Mouse (Mus musculus): ENCODE data around the gene Npc1l1. TPM values are rescaled to one million over a fixed set of nuclear protein-coding genes. Genes with fewer than 3 reads are reported as not detected.

Npc1l1 gene
- polyA plus RNA-seq, 1 experiment from 2014 or later = 0.08 TPM

DNA sequence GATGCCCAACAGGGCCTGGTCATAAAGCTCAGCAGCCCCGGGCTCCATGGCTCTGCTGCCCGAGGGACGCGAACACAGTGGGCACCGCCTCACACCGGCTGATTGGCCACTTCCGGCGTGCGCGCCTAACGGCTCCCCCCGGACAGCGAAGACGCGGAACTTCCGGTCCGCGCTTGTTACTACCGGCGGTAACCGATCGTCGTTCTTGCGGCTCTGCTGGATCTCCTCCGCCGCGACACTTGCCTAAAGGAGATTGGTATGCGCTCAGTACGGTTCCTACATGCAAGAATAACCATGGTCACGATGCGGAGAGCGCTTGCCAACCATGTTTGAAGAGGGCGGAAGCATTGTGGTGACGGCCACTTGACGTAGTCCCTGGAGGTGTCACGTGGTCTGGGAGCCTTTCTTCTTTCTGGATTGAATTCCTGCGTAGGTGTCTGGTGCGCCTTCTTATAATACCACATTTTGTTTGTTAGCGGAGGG, 29.8 kb downstream of the Npc1l1 start, which contains the start of gene Nudcd3:
Gene Nudcd3, minus strand, starts transcription at position 329 of the 483 bp plus-strand sequence.
- ATAC-seq (ENCODE audit: insufficient number of reproducible peaks, insufficient read depth, low FRiP score, low TSS enrichment) = peak; percentile 91
- WGBS = under 1% methylated on average over 39 of the region's 39 CpGs

GRCm38 (mm10) chr11:6199410-6200086, 30.4 kb downstream of the Npc1l1 start, which contains the start of gene A730071L15Rik:
Gene A730071L15Rik, plus strand, starts transcription at chr11:6200029.
- Histone ChIP-seq H3K4me3 (peak within 1 kb of the TSS; percentile 83), H3K9ac (peak within 1 kb of the TSS; percentile 89), H3K27ac (peak within 1 kb of the TSS; percentile 92), H3K4me1 (peaks cover 15% of the 10 kb centered on the region), H3K27me3 (no peaks in the 10 kb centered on the region), H3K9me3 (no peaks in the 10 kb centered on the region), H3K4me2 (replicated peaks) (peak within 1 kb of the TSS; percentile 92), H3K36me3 (no peaks in the 10 kb centered on the region)
- ATAC-seq (ENCODE audit: insufficient number of reproducible peaks, insufficient read depth, low FRiP score, low TSS enrichment) = peak; percentile 75; the same call in 1 of the 2 replicates
- WGBS = 1% methylated on average over 35 of the region's 35 CpGs

More for the DNA sequence above, 29.8 kb downstream of the Npc1l1 start, which contains the start of gene Nudcd3:
- Histone ChIP-seq H3K4me1 (peaks cover 15% of the 10 kb centered on the region), H3K27me3 (no peaks in the 10 kb centered on the region), H3K9me3 (no peaks in the 10 kb centered on the region), H3K9ac (peak within 1 kb of the TSS; percentile 89), H3K36me3 (no peaks in the 10 kb centered on the region), H3K27ac (peak within 1 kb of the TSS; percentile 92), H3K4me2 (replicated peaks) (peak within 1 kb of the TSS; percentile 92), H3K4me3 (peak within 1 kb of the TSS; percentile 83)

- no peak overlapping the region for H3K9ac ChIP-seq
- H3K4me1 ChIP-seq = peaks cover 15% of the 10 kb centered on the region
- no peaks in the 10 kb centered on the region for H3K27me3 ChIP-seq
- ATAC-seq (ENCODE audit: insufficient number of reproducible peaks, insufficient read depth, low FRiP score, low TSS enrichment) = no peak
- H3K4me2 ChIP-seq (replicated peaks) = peak overlapping the region; percentile 92
- WGBS = 91% methylated on average over 4 of the region's 4 CpGs
- no peak overlapping the region for H3K4me3 ChIP-seq
- no peaks in the 10 kb centered on the region for H3K9me3 ChIP-seq
- H3K27ac ChIP-seq = no peak overlapping the region
- H3K36me3 ChIP-seq = no peaks in the 10 kb centered on the region
Measured at GRCm38 (mm10) chr11:6198449-6198848, 31.5 kb downstream of the Npc1l1 start.

DNA sequence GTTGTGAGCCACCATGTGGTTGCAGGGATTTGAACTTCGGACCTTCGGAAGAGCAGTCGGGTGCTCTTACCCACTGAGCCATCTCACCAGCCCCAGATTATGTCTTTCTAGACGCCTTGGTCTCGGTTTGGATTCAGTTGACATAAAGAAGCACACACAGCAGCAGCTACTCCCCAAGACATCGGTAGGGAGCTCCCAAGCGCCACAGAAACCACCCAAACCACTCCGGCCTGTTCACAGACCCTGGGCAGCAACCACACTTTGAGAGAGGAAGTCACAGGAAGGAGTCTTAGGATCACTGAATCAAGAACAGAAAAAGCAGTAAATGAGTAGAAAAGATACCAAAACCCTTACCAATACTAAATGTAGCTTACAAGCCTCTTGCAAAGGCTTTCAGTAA, 33.2 kb downstream of the Npc1l1 start:
- no peak overlapping the region for H3K4me2 ChIP-seq (replicated peaks)
- H3K36me3 ChIP-seq = peaks cover 6% of the 10 kb centered on the region; the same call in 1 of the 2 replicates
- H3K27ac ChIP-seq = no peak overlapping the region
- WGBS = 90% methylated on average over 8 of the region's 8 CpGs
- H3K4me1 ChIP-seq = peaks cover 15% of the 10 kb centered on the region
- no peak overlapping the region for H3K4me3 ChIP-seq
- H3K27me3 ChIP-seq = no peaks in the 10 kb centered on the region
- no peak overlapping the region for H3K9ac ChIP-seq
- ATAC-seq (ENCODE audit: insufficient number of reproducible peaks, insufficient read depth, low FRiP score, low TSS enrichment) = no peak
- H3K9me3 ChIP-seq = no peaks in the 10 kb centered on the region

DNA sequence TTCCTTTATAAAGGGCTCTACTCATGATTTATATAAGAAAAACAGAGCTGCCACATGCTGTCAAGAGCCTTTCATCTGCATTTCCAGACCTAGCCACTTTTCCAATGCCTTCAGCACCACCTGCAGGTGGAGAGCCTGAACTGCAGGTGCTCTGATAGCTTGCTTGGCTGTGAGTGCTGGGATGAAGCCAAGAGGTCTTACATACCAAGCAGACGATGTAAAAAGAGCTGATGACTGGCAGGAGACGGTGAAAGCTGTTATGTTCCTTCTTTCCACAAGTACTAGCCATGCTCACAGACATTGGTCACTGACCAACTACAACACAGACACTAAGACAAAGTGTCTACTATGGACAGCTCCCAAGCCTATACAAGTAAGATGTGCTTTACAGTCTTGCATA, 42.1 kb downstream of the Npc1l1 start:
- Histone ChIP-seq H3K9me3 (no peaks in the 10 kb centered on the region), H3K27ac (no peak overlapping the region), H3K9ac (no peak overlapping the region), H3K4me3 (no peak overlapping the region), H3K36me3 (peaks cover 11% of the 10 kb centered on the region; the same call in 1 of the 2 replicates), H3K4me1 (peaks cover 5% of the 10 kb centered on the region), H3K4me2 (replicated peaks) (no peak overlapping the region), H3K27me3 (no peaks in the 10 kb centered on the region)
- WGBS = 10% methylated on average over 2 of the region's 2 CpGs
- ATAC-seq (ENCODE audit: insufficient number of reproducible peaks, insufficient read depth, low FRiP score, low TSS enrichment) = no peak

- no peak overlapping the region for H3K4me3 ChIP-seq
- H3K9ac ChIP-seq = no peak overlapping the region
- peaks cover 9% of the 10 kb centered on the region; the same call in 1 of the 2 replicates for H3K36me3 ChIP-seq
- H3K27ac ChIP-seq = no peak overlapping the region
- no peak for ATAC-seq (ENCODE audit: insufficient number of reproducible peaks, insufficient read depth, low FRiP score, low TSS enrichment)
- no peaks in the 10 kb centered on the region for H3K9me3 ChIP-seq
- no peak overlapping the region for H3K4me2 ChIP-seq (replicated peaks)
- WGBS = 92% methylated on average over 3 of the region's 3 CpGs
- H3K4me1 ChIP-seq = peaks cover 5% of the 10 kb centered on the region
- H3K27me3 ChIP-seq = no peaks in the 10 kb centered on the region
Measured at GRCm38 (mm10) chr11:6187399-6187798, 42.5 kb downstream of the Npc1l1 start.

DNA sequence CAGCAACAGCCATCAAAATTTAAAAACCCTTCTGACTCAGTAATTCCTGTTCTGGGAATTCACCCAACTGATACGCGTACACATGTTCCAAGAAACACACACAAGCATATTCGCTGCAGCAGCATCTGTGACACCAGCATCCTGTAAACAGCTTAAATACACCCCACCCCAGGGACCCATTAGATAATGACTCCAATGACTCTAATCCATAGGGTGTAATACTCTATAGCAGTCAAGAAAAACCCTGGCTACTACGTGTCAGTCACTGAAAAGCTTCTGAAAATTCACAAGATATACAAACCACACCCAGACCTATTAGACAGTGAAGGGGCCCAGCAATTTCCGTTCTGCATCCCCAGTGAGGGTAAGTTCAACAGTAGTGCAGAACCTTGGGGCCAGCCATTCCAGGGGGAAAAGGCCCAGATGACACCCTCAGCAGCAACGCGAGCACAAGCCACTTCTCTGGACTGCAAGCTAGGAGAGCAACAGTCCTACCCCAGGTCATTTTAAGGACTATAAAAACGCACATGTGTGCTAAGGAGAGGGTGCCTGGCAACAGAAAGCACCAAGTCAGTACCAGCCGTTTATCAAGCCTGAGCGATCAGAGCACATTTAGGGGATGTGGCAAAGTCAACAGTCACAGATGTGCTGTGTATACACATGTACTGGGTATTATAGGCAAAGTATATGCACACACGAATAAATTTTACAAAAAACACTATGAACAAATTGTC, 45.6 kb downstream of the Npc1l1 start:
- Histone ChIP-seq H3K4me3 (no peak overlapping the region), H3K4me2 (replicated peaks) (no peak overlapping the region), H3K27me3 (no peaks in the 10 kb centered on the region), H3K9me3 (no peaks in the 10 kb centered on the region), H3K36me3 (0 out of 2 replicates have a peak, but pooled peaks cover 1% of the 10 kb centered on the region), H3K9ac (no peak overlapping the region), H3K27ac (no peak overlapping the region), H3K4me1 (peaks cover 7% of the 10 kb centered on the region)
- no peak for ATAC-seq (ENCODE audit: insufficient number of reproducible peaks, insufficient read depth, low FRiP score, low TSS enrichment)
- WGBS = 75% methylated on average over 11 of the region's 11 CpGs

- H3K9ac ChIP-seq = no peak overlapping the region
- H3K9me3 ChIP-seq = no peaks in the 10 kb centered on the region
- H3K4me2 ChIP-seq (replicated peaks) = no peak overlapping the region
- peaks cover 15% of the 10 kb centered on the region for H3K4me1 ChIP-seq
- no peak overlapping the region for H3K27ac ChIP-seq
- WGBS = 82% methylated on average over 2 of the region's 2 CpGs
- no peaks in the 10 kb centered on the region for H3K27me3 ChIP-seq
- no peak overlapping the region for H3K4me3 ChIP-seq
- H3K36me3 ChIP-seq = no peaks in the 10 kb centered on the region
- ATAC-seq (ENCODE audit: insufficient number of reproducible peaks, insufficient read depth, low FRiP score, low TSS enrichment) = no peak
Measured at GRCm38 (mm10) chr11:6183246-6183645, 46.7 kb downstream of the Npc1l1 start.

DNA sequence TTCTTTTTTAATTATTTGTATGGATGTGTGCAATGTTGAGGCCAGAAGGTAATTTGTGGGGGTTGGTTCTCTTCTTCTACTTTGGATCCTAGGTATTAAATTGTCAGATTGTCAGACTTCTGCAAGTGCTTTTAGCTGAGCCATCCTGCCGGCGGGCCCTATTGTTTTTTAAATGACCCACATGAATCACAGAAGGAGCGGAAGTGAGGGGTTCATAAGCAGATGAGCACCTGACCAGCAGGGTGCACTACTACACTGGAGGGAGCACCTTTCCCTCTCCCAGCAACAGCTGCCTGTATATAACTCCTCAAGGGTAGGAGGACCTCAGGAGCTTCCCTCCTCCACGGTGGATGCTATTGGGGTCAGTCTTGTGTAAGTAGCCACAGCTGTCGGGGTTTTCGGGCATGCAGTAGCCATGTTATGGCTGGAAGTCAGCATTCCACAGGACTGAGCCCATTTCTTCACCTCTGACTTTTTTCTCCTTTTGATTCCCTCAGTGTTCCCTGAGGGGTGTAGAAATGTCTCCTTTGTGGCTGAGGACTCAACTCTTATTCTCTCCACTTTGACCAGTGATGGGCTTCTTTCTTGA, 49.0 kb downstream of the Npc1l1 start:
- no peaks in the 10 kb centered on the region for H3K27me3 ChIP-seq
- peaks cover 17% of the 10 kb centered on the region for H3K4me1 ChIP-seq
- no peak overlapping the region for H3K4me2 ChIP-seq (replicated peaks)
- ATAC-seq (ENCODE audit: insufficient number of reproducible peaks, insufficient read depth, low FRiP score, low TSS enrichment) = no peak
- H3K4me3 ChIP-seq = no peak overlapping the region
- H3K27ac ChIP-seq = no peak overlapping the region
- H3K9me3 ChIP-seq = no peaks in the 10 kb centered on the region
- H3K36me3 ChIP-seq = no peaks in the 10 kb centered on the region
- no peak overlapping the region for H3K9ac ChIP-seq
- 56% methylated on average over 6 of the region's 6 CpGs for WGBS

- Histone ChIP-seq H3K4me3 (no peak overlapping the region), H3K4me1 (peaks cover 13% of the 10 kb centered on the region), H3K9ac (no peak overlapping the region), H3K27ac (no peak overlapping the region), H3K27me3 (no peaks in the 10 kb centered on the region), H3K9me3 (no peaks in the 10 kb centered on the region), H3K36me3 (no peaks in the 10 kb centered on the region), H3K4me2 (replicated peaks) (no peak overlapping the region)
- WGBS = 19% methylated on average over 8 of the region's 8 CpGs
- no peak for ATAC-seq (ENCODE audit: insufficient number of reproducible peaks, insufficient read depth, low FRiP score, low TSS enrichment)
Measured at GRCm38 (mm10) chr11:6179194-6179593, 50.7 kb downstream of the Npc1l1 start.

- no peak overlapping the region for H3K27ac ChIP-seq
- 11% methylated on average over 2 of the region's 2 CpGs for WGBS
Measured at GRCm38 (mm10) chr11:6178673-6179166, 51.2 kb downstream of the Npc1l1 start.

More at GRCm38 (mm10) chr11:6178673-6179166, 51.2 kb downstream of the Npc1l1 start:
- no peak overlapping the region for H3K4me3 ChIP-seq
- H3K9me3 ChIP-seq = no peaks in the 10 kb centered on the region
- H3K36me3 ChIP-seq = no peaks in the 10 kb centered on the region
- no peak overlapping the region for H3K4me2 ChIP-seq (replicated peaks)
- no peak for ATAC-seq (ENCODE audit: insufficient number of reproducible peaks, insufficient read depth, low FRiP score, low TSS enrichment)
- H3K4me1 ChIP-seq = peaks cover 13% of the 10 kb centered on the region
- no peaks in the 10 kb centered on the region for H3K27me3 ChIP-seq
- no peak overlapping the region for H3K9ac ChIP-seq
